Mouse (Mus musculus) forebrain, embryonic 14.5 days (tissue): ENCODE measurements around the gene Kazn. TPM values are rescaled to one million over a fixed set of nuclear protein-coding genes. Genes with fewer than 3 reads are reported as not detected.

Experiments
- ATAC-seq: fragments of 200-750 bp; cut with Nextera tagmentation; 2 replicates; pipeline ENCODE4 v1.8.0; 2017; ENCODE audit warnings: mild to moderate bottlenecking, moderate library complexity
- DNase-seq: peaks from one replicate; pipeline ENCODE4 v3.0.0-alpha.2; 2015; ENCODE audit warnings: low spot score
- H3K27ac ChIP-seq: fragments of 300-500 bp; sonication (generic); 2 replicates; pipeline ENCODE4 v1.5.1; 2014; ENCODE audit warnings: low read depth, mild to moderate bottlenecking, control low read depth, low read length, moderate library complexity
- H3K27me3 ChIP-seq: fragments of 300-500 bp; sonication (generic); replicated peaks from 2 replicates; pipeline ENCODE4 v1.6.1; 2014; ENCODE audit warnings: low read length, control low read depth, mixed read lengths; ENCODE audit not compliant: control insufficient read depth, insufficient read depth
- H3K36me3 ChIP-seq: fragments of 300-500 bp; sonication (generic); 2 replicates; pipeline ENCODE4 v1.6.1; 2014; ENCODE audit warnings: low read length, control low read depth; ENCODE audit not compliant: control insufficient read depth, insufficient read depth
- H3K4me1 ChIP-seq: fragments of 300-500 bp; sonication (generic); 2 replicates; pipeline ENCODE4 v1.6.1; 2014; ENCODE audit warnings: antibody characterized with exemption, low read length, control low read depth; ENCODE audit not compliant: control insufficient read depth, insufficient read depth
- H3K4me2 ChIP-seq: fragments of 300-500 bp; sonication (generic); 2 replicates; pipeline ENCODE4 v1.6.1; 2014; ENCODE audit warnings: mild to moderate bottlenecking, control low read depth, low read length
- H3K4me3 ChIP-seq: fragments of 300-500 bp; sonication (generic); 2 replicates; pipeline ENCODE4 v1.5.1; 2014; ENCODE audit warnings: low read depth, low read length, control low read depth
- H3K9ac ChIP-seq: fragments of 300-500 bp; sonication (generic); 2 replicates; pipeline ENCODE4 v1.6.1; 2014; ENCODE audit warnings: mild to moderate bottlenecking, low read length, control low read depth, moderate library complexity
- H3K9me3 ChIP-seq: fragments of 300-500 bp; sonication (generic); replicated peaks from 2 replicates; pipeline ENCODE4 v1.6.1; 2016; ENCODE audit warnings: low read length, control low read depth, mixed read lengths; ENCODE audit not compliant: control insufficient read depth
- WGBS: fragments of 180-500 bp; shearing (Covaris S2); extraction: QIAGEN DNeasy Blood & Tissue Kit; methylation state at CpG from one replicate; pipeline ENCODE4 v1.1.7; 2014; 5-methylcytosine and 5-hydroxymethylcytosine counted together
- polyA plus RNA-seq: library from polyadenylated mRNA; unstranded; fragments of >200 nt; fragmentation: Nextera tagmentation; extraction: Ambion mirVana; gene quantifications from 2 replicates; pipeline ENCODE4 v1.2.1, GENCODE M21; 2014

Kazn gene
- polyA plus RNA-seq, 1 experiment from 2014 or later, result 11.5 TPM

DNA sequence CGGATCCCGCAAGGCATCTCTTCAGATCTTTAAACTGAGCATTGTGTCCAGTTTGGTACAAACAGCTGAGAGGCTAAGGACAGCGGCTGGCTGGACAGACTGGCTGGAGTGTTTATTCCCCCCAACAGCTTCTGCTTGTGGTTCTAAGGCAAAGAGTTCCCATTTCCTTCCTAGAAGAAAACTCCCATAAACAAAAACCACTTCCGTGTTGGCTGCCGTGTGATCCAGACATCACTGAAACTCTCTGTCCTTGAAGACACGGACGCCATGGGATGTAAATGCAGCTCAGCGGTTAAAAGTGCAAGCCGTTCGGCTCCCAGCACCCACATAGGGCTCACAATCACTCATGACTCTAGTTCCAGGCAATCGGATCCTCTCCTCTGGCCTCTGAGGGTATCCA is 3.8 kb downstream of the Kazn start:
- Histone ChIP-seq H3K4me1 (peaks cover 19% of the 10 kb centered on the region), H3K9ac (no peak overlapping the region), H3K36me3 (no peaks in the 10 kb centered on the region), H3K4me2 (no peak overlapping the region), H3K27me3 (0 out of 2 replicates have a peak, but pooled peaks cover 5% of the 10 kb centered on the region), H3K27ac (no peak overlapping the region), H3K4me3 (no peak overlapping the region), H3K9me3 (no peaks in the 10 kb centered on the region)
- ATAC-seq (no peak), DNase-seq (no peak)
- 89% methylated on average over 11 of the region's 11 CpGs for WGBS

- no peak for DNase-seq
- H3K9me3 ChIP-seq, result no peaks in the 10 kb centered on the region
- no peak for ATAC-seq
- WGBS, result 59% methylated on average over 9 of the region's 9 CpGs
- H3K36me3 ChIP-seq, result no peaks in the 10 kb centered on the region
- peaks cover 16% of the 10 kb centered on the region for H3K4me1 ChIP-seq
- H3K27ac ChIP-seq, result no peak overlapping the region
- no peak overlapping the region for H3K4me2 ChIP-seq
- 0 out of 2 replicates have a peak, but pooled peaks cover 5% of the 10 kb centered on the region for H3K27me3 ChIP-seq
- no peak overlapping the region for H3K4me3 ChIP-seq
- H3K9ac ChIP-seq, result no peak overlapping the region
These were observed 4.4 kb downstream of the Kazn start for GRCm38 (mm10) chr4:142234828-142235227.

DNA sequence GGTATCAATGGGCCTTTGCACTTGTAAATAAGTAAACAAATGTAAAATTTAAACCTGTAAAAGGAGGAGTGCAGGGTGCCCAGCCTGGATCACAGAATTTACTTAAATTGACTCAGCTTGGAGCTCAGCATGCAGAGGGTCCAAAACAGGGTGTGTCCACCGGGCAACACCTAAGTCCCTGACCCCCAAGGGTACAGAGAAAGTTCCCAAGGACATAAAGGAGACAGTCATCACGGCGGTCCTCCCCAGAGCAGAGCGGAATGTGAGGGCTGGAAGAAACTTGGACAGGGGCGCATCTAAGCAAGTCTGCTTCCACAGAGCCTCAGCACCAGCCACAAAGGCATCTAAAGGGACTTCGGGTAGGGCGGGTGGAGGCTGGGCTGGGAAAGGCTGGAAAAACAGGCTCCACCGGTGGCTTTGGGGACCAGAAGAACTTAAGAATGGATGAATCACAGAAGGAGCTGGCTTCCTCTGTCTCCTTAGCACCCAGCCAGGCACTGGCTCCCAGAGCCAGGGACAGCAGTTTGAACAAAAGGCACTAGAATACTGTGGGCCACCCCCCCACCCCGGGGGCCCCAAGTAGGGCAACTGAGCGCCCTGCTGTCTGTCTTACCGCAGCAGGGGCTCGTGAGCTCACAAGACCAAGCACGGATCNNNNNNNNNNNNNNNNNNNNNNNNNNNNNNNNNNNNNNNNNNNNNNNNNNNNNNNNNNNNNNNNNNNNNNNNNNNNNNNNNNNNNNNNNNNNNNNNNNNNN is 10.2 kb downstream of the Kazn start:
- WGBS, result 39% methylated on average over 13 of the region's 13 CpGs

DNA sequence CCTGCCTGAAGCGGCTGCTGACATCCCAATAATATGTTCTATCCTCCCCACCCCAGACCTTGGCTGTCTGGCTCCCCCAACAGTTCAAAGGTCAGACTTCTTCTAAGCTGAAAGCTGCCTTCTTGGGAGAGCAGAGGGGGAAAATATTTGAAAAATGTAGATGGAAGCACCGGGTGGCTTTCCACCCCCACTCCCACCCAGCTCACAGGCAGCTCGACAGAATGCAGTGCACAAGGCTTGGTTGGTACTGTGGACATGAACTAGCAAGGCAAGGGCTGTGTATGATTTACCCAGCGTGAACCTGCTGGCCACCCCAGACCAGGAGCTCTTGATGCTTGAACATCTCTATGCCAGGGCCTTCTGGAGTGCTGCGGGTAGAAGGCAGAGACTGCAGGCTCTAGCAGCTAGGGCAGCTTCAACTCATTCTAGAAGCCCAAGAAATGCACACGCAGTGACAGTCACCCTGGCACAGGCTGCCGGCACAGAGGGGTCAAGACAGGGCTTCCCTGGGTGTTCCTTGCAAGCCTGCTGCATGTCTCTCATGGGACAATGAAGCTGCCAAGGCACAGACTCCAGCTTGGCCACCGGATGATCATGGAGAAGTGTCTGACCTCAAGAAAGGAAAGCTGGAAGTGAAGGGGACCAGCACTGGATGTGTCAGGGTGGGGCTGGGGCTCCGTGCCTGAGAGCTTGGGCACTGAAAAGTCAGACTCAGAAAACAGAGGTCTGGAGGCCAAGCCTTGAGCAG is 15.1 kb downstream of the Kazn start:
- Histone ChIP-seq H3K27ac (no peak overlapping the region), H3K9ac (no peak overlapping the region), H3K4me2 (no peak overlapping the region), H3K4me3 (no peak overlapping the region), H3K36me3 (no peaks in the 10 kb centered on the region), H3K27me3 (no peaks in the 10 kb centered on the region), H3K9me3 (no peaks in the 10 kb centered on the region), H3K4me1 (no peaks in the 10 kb centered on the region; the same call in 1 of the 2 replicates)
- no peak for DNase-seq
- WGBS, result 91% methylated on average over 9 of the region's 9 CpGs
- ATAC-seq, result no peak

More for the DNA sequence above, 10.2 kb downstream of the Kazn start:
- H3K27ac ChIP-seq, result no peak overlapping the region
- ATAC-seq (no peak), DNase-seq (no peak)
- peak overlapping the region; percentile 5; the same call in 1 of the 2 replicates for H3K9ac ChIP-seq
- no peaks in the 10 kb centered on the region for H3K36me3 ChIP-seq
- no peak overlapping the region for H3K4me3 ChIP-seq
- peaks cover 2% of the 10 kb centered on the region; the same call in 1 of the 2 replicates for H3K4me1 ChIP-seq
- no peaks in the 10 kb centered on the region for H3K27me3 ChIP-seq
- no peak overlapping the region for H3K4me2 ChIP-seq
- H3K9me3 ChIP-seq, result no peaks in the 10 kb centered on the region

DNA sequence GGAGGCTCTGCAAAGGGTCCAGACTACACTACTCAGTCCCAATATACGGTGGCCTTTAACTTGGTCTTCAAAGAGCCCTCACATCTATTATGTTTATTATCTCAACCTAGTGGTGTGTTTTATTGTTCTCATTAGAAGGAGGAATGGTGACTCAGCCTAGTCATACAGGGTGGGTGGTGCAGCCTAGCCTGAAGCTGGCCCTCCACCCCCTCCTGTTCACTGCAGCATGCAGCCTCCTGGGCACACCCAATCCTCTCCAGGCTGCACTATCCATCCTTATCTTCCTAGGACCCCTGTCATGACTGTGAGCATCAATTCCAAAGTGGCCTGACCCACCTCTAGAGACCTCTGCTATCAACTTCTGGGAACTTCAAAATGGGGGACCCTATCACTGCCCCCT is 16.8 kb downstream of the Kazn start:
- DNase-seq (no peak), ATAC-seq (no peak)
- H3K27ac ChIP-seq, result no peak overlapping the region; the same call in 1 of the 2 replicates
- no peaks in the 10 kb centered on the region for H3K27me3 ChIP-seq
- H3K9me3 ChIP-seq, result no peaks in the 10 kb centered on the region
- no peaks in the 10 kb centered on the region for H3K36me3 ChIP-seq
- no peak overlapping the region for H3K4me3 ChIP-seq
- H3K4me2 ChIP-seq, result no peak overlapping the region
- 46% methylated on average over 1 of the region's 1 CpGs for WGBS
- H3K4me1 ChIP-seq, result no peaks in the 10 kb centered on the region
- H3K9ac ChIP-seq, result no peak overlapping the region

GRCm38 (mm10) chr4:142221757-142222072 is 17.5 kb downstream of the Kazn start:
- WGBS, result 38% methylated on average over 5 of the region's 5 CpGs
- H3K4me2 ChIP-seq, result no peak overlapping the region
- ATAC-seq (no peak), DNase-seq (no peak)
- H3K9ac ChIP-seq, result no peak overlapping the region
- no peak overlapping the region for H3K4me3 ChIP-seq
- no peaks in the 10 kb centered on the region for H3K27me3 ChIP-seq
- H3K9me3 ChIP-seq, result no peaks in the 10 kb centered on the region
- H3K27ac ChIP-seq, result no peak overlapping the region
- H3K4me1 ChIP-seq, result no peaks in the 10 kb centered on the region
- H3K36me3 ChIP-seq, result no peaks in the 10 kb centered on the region

DNA sequence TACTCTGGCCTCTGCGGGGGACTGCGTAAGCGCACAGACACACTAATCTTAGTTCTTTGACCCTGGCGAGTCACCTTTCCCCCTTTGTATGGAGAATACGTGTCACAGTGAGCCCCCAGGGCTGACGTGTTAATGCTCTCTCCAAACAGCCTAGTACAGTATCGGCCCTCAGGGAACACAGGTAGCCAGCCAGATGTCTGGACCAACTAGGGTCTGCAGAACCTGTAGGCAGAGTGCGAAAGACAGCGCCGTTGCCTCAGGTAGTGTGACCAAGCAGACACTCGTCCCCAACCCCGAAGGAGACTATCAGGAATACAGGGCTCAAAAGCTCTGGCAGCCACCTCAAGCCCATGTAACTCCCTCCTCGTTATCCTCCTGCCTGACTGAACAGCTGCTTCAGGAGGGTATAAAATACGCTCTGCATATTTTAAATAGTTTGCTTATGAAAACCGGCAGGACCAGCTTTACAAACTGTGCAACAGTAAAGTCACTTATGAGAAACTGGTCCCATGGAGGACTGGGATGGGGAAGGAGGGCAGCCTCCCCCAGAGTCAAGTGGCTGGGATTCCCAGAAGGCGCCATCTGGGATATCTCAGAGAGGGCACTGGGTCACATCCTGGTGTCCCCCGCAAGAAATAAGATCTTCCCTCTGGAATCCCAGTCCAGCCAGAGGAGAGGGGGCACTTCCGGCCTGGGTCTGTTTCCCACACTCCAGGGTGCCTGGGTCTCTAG is 18.0 kb downstream of the Kazn start:
- Histone ChIP-seq H3K4me2 (no peak overlapping the region), H3K4me1 (no peaks in the 10 kb centered on the region), H3K27ac (no peak overlapping the region), H3K9ac (no peak overlapping the region), H3K4me3 (no peak overlapping the region), H3K9me3 (no peaks in the 10 kb centered on the region), H3K36me3 (no peaks in the 10 kb centered on the region), H3K27me3 (no peaks in the 10 kb centered on the region)
- DNase-seq (no peak), ATAC-seq (no peak)
- 66% methylated on average over 18 of the region's 18 CpGs for WGBS

DNA sequence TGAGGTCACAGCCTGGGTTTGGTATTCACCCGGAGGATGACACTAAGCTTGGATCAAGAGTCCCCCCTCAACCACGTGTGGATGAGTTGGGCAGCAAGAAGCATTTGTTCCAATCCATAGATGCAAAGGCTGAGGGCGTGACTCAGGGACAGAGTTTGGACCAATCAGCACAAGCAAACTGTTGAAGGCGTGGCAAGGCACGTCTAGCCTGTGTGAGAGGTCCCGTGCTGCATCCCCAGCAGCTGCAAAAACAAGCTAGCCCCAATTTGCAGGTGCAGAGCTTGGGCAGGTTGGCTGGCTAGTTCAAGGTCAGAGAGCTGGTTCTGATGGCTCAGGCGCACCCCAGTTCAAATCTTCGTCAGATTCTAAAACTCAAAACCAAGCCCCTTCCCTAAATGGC is 20.2 kb downstream of the Kazn start:
- Histone ChIP-seq H3K4me1 (no peaks in the 10 kb centered on the region), H3K36me3 (no peaks in the 10 kb centered on the region), H3K27ac (no peak overlapping the region), H3K9me3 (no peaks in the 10 kb centered on the region), H3K4me2 (no peak overlapping the region), H3K9ac (no peak overlapping the region), H3K27me3 (no peaks in the 10 kb centered on the region), H3K4me3 (no peak overlapping the region)
- DNase-seq (no peak), ATAC-seq (no peak)
- 68% methylated on average over 8 of the region's 8 CpGs for WGBS
